43 mouse cellular contexts compared by ENCODE assay signal in the genomic region with DNA sequence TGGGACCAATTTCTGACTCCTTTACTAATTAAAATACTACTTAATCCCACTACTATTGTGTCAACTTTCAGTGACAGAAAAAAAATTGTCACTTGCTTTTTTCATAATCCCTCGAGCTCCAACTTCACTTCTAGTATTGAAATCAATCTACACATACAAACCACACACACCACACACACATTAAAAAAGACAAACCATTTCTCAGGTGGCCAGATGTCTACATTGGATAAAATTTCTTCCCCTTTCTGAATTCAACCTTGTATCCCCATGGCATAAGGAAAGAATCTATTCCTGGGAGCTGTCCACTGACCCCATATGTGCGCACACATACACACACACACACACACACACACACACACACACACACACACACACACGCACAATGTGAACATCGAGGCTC. TPM values are rescaled to one million over a fixed set of nuclear protein-coding genes. Genes with fewer than 3 reads are reported as not detected.
"Had no signal": no experiment of that assay in that cellular context is flagged by ENCODE, and none has a peak within 500 bp of the region (broad histone marks: within the 10 kb centered on the region; RNA-seq: fewer than 3 reads in every experiment).

No protein-coding gene starts in this region.

- H3K36me3 ChIP-seq: heart, embryonic 15.5 days; hindbrain, embryonic 15.5 days had no signal

- H3K9ac ChIP-seq: heart, embryonic 13.5 days; heart, embryonic 15.5 days; hindbrain, embryonic 13.5 days; hindbrain, embryonic 15.5 days; kidney, embryonic 15.5 days; limb, embryonic 12.5 days; liver, embryonic 14.5 days had no signal

- H3K4me2 ChIP-seq: heart, embryonic 11.5 days; heart, embryonic 13.5 days; heart, embryonic 15.5 days; hindbrain, embryonic 13.5 days; hindbrain, embryonic 15.5 days; kidney, embryonic 15.5 days; limb, embryonic 12.5 days; liver, embryonic 11.5 days had no signal

- ATAC-seq: hindbrain, postnatal 0 days; intestine, embryonic 16.5 days had no signal

- H3K27me3 ChIP-seq: heart, embryonic 13.5 days; heart, embryonic 15.5 days; hindbrain, embryonic 13.5 days; hindbrain, embryonic 15.5 days; kidney, embryonic 15.5 days; limb, embryonic 12.5 days had no signal

- H3K27ac ChIP-seq: heart, adult 2 months; heart, embryonic 13.5 days; heart, embryonic 15.5 days; hindbrain, embryonic 13.5 days; hindbrain, embryonic 15.5 days; hindbrain, postnatal 0 days; kidney, embryonic 15.5 days; kidney, postnatal 0 days; limb, embryonic 10.5 days; limb, embryonic 12.5 days; liver, embryonic 14.5 days had no signal

- H3K4me1 ChIP-seq: hindbrain, embryonic 15.5 days; limb, embryonic 10.5 days; limb, embryonic 12.5 days had no signal

- H3K4me3 ChIP-seq: heart, adult 2 months; heart, embryonic 13.5 days; heart, embryonic 15.5 days; hindbrain, embryonic 13.5 days; hindbrain, embryonic 15.5 days; kidney, embryonic 15.5 days; limb, embryonic 10.5 days; limb, embryonic 12.5 days had no signal

- DNase-seq: gastrocnemius, postnatal 14 days; gastrocnemius, postnatal 36 days; heart, adult 11 months; heart, adult 2 months; heart, postnatal 14 days; heart, postnatal 36 days; kidney, adult 11 months; kidney, adult 2 months; kidney, adult 9 months; kidney, postnatal 14 days; kidney, postnatal 36 days; layer of hippocampus, adult 9-11 months; layer of hippocampus, postnatal 36 days; liver had no signal

- H3K9me3 ChIP-seq: heart, embryonic 13.5 days; heart, embryonic 15.5 days; hindbrain, embryonic 13.5 days; hindbrain, embryonic 15.5 days; kidney, embryonic 15.5 days; limb, embryonic 10.5 days; limb, embryonic 12.5 days had no signal

RNA-seq across cellular contexts. Expression of gene Gm20403, which starts 29.9 kb away (rescaled TPM):
- total RNA-seq: gastrocnemius, adult 18-20 months; gastrocnemius, adult 8-10 months; gastrocnemius, postnatal 14 days; gastrocnemius, postnatal 36 days; heart, adult 2 months; heart, postnatal 14 days; heart, postnatal 36 days; hematopoietic stem cell, adult 5-6 weeks; hindbrain, postnatal 0 days; layer of hippocampus, adult 18-20 months; layer of hippocampus, adult 8-10 months; layer of hippocampus, postnatal 14 days; layer of hippocampus, postnatal 36 days; left cerebral cortex, adult 18-20 months; left cerebral cortex, adult 8-10 months; left cerebral cortex, postnatal 10 days; left cerebral cortex, postnatal 36 days had no signal
- polyA plus RNA-seq: gonadal fat pad, adult 2 months; heart, adult 2 months; heart, embryonic 11.5 days; heart, embryonic 13.5 days; heart, embryonic 15.5 days; heart, postnatal 0 days; hindbrain, embryonic 11.5 days; hindbrain, embryonic 13.5 days; hindbrain, embryonic 15.5 days; hindbrain, postnatal 0 days; intestine, embryonic 14.5 days; intestine, embryonic 16.5 days; kidney, adult 2 months; kidney, embryonic 15.5 days; kidney, postnatal 0 days; large intestine, adult 2 months; limb, embryonic 10.5 days; limb, embryonic 12.5 days; limb, embryonic 14.5 days; liver, embryonic 11.5 days; liver, embryonic 14.5 days had no signal
